Mouse (Mus musculus) thymus, postnatal 10 days (tissue): Measurements from ENCODE around the gene Dusp23.

Experiments
- DNase-seq, 2 experiments: peaks; one replicate each; pipeline ENCODE4 v3.0.0; 2021; ENCODE audit warnings: low spot score in 2 of 2

The Dusp23 gene

DNA sequence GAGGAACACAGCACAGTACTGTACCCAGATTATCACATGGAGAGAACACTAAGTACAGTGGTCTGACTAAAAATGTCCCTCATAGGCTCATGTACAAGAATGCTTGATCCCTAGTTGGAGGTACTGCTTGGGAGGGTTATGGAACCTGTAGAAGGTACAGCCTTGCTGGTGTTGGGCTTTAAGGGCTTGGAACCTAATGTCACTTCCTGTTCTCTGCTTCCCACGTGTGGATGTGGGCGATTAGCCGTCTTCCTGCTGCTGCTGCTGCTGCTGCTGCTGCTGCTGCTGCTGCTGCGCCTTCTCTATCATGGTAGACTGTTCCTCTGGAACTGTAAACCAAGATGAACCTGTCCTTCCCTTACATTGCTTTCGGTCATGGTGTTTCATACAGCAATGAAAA, 9.2 kb downstream of the Dusp23 start:
- DNase-seq = no peak

DNA sequence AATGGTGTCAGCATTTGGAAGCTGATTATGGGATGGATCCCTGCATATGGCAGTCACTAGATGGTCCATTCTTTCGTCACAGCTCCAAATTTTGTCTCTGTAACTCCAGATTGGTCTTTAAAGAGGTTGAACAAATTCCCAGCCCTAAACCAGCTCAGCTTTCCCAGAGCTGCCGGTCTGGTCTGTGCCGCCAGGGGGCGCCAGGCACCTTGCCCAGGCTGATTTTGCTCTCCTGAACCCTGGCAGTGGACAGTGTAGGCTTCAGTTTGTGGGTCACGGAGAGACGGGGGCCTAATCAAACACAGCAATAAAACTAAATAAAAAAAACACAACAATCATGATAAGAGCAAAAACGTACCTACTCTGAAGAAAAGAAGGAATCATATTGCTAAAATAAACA, 13.5 kb downstream of the Dusp23 start:
- DNase-seq = peak; percentile 27 to 60

DNA sequence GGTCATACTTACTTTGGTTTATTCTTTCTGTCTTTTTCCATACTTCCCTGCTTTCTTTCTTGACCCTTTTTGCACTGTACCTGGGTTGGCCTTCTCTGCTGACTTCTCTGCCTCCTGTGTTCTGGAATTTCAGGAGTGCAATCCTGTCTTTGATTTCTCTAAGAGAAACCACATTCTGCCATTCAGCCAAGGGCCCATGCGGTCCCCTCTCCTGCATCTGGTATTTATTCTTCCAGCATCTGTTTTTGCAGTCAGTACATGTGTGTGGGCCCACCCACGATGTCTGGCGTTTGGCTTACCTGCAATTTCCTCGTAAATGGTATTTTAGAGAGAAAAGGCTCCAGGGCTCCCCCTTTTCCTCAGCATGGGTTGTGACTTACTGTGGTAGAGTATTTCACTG, 14.6 kb downstream of the Dusp23 start:
- DNase-seq = no peak

DNA sequence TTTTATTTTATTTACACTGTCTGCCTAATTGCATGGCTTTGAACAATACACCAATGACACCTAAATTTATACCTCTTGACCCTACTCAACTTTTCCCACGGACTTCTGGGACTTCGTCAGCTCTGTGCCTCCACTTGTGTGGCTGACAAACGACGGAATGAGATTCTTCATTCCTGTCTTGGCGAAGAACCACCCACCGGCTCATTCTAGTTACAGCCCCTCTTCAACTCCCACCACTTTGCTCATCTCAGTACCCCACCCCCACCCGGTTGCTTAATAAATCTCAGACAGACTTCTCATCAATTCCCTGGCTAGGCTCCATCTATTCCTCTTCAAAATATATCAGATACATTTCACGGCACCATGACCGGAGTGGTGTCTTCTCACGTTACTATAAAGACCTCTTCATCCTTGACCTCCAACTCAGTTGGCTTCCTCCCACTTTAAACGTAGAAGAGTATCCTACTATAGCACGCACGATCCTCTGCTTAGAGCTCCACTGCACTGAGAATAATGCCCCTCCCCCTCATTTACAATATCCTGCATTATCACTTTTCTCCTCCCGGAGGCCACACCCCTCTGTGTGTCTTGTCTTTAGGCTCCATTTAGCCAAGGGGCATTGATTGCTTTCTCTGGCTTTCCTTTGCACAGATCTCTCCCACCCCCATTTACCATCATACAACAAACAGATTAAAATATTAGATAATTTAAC, 15.2 kb downstream of the Dusp23 start:
- no peak for DNase-seq

DNA sequence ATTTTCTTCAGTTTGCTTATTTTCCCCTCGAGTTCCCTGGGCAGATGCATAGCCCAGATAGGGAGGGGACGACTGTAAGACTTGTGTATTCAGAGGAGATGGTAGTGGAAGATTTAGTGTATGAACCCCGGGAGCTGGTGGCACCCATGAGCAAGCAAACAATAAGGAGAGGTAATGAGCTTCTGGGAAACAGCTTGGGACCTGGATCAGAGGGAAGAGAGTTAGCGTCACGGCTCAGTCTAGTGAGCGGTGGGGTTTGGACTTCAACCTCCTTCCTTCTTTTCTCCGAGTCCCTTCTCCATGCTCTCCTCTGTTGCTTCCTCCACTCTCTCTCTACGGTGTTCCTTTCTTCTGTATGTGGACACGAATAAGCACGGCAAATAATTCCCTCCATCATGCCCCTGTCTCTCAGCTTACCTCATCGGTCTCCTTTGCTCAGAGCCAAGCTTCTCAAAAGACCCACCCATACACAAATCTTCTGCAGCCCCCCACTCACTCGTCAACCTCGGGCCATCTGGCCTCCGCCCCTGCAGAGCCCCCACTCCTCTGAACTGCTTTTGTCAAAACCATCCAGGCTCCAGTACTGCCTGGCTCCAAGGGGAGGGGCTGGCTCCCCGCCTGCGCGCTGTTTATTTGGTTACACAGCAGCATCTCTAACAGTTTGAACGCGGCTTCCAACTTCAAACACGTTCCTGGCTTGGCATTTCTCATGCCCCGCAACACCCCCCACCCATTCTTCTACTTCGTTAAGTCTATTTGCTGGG, 16.0 kb downstream of the Dusp23 start:
- no peak for DNase-seq

DNA sequence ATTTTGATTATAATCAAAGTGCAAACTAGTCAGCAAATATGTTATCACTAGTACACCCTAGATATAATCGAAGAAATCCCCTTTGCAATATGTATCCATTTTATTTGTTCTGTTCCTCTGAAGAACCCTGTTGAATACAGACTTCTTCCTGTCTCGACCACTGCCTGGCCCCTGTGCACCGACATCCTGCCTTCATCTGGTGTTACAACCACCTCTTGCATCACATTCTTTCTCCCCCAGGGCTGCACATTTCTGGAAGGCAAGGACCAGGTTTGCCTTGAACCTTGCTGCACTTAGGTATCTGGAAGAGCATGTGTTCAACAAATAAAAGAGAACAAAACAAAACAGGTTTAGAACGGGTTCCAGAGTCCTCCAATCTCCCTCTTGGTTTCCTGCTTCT, 17.4 kb downstream of the Dusp23 start:
- DNase-seq = no peak

DNA sequence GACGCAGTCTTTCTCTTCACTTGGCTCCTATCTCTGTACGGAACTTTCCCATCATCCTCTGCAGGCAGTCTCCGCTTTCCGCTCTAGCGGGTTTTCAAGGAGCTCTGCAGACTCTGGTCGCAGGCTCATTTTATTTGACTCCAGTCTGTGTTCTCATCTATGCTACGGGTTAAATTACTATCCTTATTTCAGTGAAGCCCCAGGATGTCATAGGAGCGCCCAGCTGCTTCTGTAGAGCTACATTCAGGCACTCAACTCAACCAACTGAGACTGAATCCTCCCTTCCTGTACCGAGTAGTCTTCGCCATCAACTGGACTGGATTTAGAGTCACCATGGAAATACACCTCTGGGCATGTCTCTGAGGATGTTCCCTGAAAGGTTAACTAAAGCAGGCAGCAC, 18.1 kb downstream of the Dusp23 start:
- no peak for DNase-seq

DNA sequence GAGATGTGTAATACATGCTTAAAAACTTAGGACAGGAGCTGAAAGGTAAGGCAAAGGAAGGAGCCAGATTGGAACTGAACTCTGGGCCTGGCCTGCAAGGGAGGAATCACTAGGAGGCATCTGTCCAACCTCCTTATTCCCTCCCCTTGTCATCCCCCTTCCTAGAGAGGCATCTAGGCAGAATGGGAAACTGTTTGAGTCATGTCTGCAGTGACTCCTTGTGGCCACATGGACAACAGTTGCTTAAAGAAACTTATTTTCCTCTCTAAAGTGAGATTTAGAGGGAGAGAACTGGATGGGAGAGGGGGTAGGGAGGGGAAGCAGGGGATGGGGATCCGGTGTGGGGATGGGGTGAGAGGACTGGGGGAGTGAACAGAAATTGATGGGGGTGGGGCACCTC, 20.0 kb downstream of the Dusp23 start:
- DNase-seq = no peak

DNA sequence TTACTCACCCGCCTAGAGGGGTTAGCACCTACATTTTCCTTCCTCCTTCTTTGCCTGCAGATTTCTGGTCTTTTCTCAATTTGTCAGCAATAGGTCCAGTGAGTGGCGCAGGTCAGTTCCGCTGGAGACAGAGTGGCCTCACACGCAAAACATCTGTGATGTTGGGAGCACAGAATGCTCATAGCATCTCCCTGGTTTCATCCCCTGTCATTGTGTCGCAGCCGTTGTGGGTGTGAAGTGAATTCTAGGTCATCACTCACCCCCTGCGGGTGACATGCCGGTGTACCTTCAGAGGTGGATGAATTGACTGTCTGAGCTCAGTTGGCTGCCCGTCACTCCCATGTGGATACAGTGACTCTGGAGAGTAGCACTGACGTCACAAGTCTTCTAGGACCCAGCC, 21.5 kb downstream of the Dusp23 start:
- no peak for DNase-seq

DNA sequence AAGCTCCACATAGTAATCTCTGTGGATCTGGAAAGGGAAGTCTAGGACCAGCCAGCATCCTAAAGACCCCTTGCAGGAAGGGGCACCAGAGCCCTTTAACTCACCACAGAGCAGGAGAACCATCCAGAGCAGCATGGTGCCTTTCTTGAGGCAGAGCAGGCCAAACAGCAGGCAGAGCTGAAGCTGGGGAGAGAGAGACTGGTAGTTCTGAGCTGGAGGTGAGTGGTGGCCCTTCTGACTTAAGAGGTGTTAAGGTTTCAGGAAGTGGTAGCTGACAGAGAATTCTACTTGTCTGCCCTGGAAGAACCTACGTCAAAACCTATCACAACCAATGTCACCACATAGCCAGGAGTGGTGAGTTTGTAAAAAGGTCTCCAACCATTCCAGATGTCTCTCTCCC, 30.4 kb downstream of the Dusp23 start, which contains the start of gene Fcrl6:
TSS of gene Fcrl6 (minus strand) at position 226 of the 400 bp plus-strand sequence.
- no peak for DNase-seq

DNA sequence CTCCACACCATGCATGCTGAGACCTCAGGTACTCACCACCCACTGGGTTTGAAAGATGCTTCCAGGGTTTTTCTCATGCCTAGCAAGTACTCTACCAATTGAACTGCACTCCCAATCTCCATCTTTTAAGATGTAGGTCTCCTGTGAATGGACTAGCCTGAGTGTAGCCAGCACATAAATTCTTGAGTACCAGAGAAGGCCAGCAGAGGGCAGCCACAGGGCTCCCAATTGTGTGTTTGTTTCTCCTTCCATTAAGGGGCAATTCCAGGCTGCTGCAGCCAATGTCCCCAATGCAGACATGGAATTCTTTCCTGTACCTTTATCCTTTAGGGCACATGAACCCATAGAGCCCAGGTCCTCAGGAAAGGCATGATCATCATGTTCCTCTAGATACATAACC, 38.3 kb downstream of the Dusp23 start:
- DNase-seq = peak in 1 of 2 experiments; percentile 15

DNA sequence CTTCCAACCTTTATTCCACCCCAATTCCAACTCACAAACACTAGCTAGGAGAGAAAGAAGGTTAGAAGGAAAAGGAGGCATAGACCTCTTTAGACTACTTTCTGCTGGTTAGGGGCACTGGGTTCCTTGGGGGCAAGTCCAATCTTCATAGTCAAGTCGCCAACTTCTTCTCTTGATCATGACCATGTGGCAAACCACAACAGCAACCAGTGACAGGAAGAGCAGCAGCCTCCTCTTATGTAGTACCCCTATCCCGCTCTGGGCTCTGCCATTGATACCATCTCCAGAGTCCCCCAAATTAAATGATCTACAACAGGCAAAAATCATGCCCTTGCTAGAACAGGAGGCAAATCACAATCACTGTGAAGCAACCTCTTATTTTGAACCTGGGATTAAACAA, 38.8 kb downstream of the Dusp23 start:
- no peak for DNase-seq

DNA sequence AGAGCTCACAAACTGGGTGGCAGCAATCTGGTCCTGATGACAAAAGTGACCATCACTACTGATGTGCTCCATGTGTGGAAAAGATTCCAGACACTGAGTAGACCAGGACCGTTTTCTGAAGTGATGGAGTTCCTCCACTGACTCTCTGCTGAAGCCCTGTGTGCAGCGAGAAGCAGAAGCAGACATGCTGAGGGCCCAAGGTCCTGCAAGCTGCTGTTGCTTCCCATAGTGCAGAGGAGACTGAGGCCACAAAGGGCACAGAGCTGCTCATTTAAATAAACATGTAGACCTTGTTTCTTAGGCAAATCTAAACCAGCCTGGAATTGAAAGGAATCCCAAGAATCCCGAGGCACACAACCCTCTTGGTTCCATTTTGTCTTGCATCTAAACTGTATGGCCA, 39.4 kb downstream of the Dusp23 start:
- no peak for DNase-seq

DNA sequence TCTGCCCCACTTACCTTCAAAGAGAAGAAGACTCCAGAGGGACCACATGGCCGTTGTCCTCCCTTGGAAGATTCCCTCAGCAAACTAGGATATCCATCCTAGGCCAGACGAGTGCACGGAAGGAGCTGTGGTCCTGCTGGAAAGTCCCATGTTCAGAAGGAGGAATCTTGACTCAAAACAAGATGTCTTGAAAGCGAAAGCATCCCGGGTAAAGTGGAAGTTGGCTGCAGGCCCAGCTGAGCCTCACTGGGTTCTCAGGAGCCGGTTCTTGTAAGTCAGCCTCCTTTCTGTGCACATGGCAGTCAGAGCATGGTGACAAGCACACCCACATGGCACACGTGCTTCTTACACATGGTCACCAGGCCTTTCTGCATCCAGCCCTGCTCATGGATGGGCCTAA, 42.4 kb downstream of the Dusp23 start, which contains the start of gene Slamf8:
TSS of gene Slamf8 (minus strand) at position 184 of the 400 bp plus-strand sequence.
- no peak for DNase-seq

DNA sequence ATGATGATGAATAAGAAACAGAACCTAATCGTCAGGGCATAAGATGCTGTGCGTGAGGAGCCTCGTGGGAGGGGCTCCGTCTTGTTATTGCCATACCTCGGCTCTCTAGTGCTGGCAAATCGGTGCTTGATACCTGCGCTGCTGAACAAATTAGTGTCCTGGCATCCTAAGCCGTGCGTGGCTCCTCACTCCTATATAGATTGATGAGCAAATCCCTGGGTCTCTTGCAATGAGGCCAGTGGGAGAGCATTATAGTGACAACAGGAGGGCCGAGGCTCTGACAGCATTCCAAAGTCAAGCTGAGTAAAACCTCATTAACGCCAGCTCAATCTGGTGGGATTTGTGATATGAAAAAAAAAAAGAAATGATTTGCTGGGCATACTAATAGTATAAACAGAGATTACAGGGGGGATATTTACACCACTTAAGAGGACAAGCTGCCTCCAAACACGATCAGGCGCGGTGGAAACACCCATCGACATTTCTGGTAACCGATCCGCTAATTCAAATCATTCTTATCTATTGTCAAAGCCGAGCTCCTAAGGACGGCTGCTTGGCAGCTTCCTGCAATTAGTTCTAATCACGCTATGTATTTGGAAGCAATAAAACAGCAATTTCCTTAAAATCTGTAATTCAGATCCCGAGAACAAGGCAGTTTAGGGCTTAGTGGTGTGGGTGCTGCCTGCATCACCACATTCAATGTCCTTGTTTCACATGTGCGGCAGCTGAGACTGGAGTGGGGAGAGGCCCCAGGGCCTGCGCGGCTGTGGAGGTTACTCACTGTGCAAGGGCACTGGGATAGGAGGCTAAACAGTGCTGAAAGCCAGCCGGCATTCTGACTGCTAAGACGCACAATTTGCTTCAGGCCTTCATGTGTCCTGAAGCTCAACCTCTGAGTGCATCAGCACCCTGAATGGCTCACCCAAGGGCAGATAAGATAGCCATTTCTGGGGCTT, 46.9 kb downstream of the Dusp23 start:
- DNase-seq = no peak

DNA sequence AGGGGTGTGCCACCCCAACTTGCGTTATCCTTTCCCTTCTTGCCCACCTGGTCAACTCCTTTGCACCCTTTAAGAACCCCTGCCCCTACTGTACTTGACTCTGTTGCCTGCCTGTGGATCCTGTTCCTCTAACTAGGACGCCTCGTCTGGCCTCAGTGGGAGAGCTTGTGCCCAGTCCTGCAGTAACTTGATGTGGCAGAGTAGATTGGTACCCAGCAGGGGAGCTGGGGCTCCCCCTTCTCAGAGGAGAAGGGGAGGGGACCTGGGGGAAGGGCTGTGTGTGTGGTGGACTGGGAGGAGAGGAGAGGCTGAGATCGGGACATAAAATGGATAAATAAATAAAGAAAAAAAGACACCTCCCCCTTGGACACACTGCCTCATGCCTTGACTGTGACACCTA, 47.7 kb downstream of the Dusp23 start:
- DNase-seq = no peak

DNA sequence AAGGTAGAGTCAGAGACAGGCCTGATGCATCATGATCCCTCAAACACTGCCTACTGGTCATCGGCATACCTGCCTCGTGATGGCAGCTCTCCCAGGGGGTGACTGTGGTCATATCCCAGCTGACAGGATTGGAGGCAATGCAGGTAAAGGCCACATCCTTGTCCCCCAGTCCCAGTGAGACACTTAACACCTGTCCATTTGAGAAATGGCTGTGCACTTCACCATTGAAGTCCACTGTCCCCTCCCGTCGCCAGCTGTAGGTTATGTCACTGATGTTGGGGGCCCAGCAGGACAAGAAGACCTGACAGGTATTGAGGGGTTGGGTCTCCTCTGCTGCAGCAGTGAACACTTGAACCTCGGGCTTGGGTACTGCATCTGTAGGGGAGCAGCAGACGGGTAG, 48.5 kb downstream of the Dusp23 start:
- DNase-seq = no peak

DNA sequence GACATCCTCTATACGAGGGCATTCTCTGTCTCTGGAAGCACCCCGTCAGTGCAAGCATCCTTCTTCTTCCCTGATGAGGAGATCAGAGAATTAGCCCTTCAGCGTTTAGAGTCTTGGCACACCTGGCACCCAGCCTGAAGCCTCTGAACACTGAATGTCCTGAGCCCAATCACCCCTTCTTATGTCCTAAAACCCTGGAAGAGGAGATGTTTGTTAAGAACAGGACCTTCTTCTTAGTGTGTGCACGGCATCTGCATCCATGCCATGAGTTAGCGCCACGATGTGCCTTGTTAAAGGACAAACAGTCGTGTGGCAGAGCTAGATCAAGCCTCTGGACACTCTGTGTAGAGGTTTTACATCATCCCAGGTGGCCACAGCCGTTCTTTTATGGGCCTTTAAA, 50.3 kb downstream of the Dusp23 start:
- no peak for DNase-seq
